Mouse (Mus musculus): ENCODE results near the gene Runx2.
A peak's percentile ranks its signal among the peaks of the same experiment; 100 is the strongest.

Runx2 gene

GRCm38 (mm10) chr17:44814508-44815175, at the start of gene Runx2:
TSS of gene Runx2 (minus strand) at chr17:44814797.
- DNase-seq (ENCODE audit: low spot score): no peak

GRCm38 (mm10) chr17:44863165-44863564, 48.6 kb upstream of the Runx2 start:
- no peak for DNase-seq (ENCODE audit: low spot score)

DNA sequence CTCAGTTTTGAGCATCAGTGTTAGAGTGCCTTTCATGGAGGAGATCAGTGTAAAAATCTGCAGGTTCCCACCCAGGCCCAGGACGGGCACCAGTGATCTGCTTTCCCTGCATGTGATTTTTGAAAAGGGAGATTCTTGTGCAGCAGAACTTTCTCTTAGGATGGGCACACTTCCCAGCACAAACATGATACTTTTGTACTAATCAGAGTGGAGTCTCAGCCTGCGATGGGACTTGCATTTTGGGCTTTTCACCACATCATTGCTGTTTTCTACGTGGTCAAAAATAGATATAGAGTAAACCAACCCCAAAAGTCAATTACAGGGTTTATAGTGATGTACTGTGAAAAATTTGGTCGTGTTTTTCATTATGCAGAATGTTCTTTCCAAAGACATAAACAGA, 27.6 kb upstream of the Runx2 start:
- no peak for DNase-seq (ENCODE audit: low spot score)

GRCm38 (mm10) chr17:44831201-44831600, 16.6 kb upstream of the Runx2 start:
- no peak for DNase-seq (ENCODE audit: low spot score)

GRCm38 (mm10) chr17:44829587-44829986, 15.0 kb upstream of the Runx2 start:
- no peak for DNase-seq (ENCODE audit: low spot score)

DNA sequence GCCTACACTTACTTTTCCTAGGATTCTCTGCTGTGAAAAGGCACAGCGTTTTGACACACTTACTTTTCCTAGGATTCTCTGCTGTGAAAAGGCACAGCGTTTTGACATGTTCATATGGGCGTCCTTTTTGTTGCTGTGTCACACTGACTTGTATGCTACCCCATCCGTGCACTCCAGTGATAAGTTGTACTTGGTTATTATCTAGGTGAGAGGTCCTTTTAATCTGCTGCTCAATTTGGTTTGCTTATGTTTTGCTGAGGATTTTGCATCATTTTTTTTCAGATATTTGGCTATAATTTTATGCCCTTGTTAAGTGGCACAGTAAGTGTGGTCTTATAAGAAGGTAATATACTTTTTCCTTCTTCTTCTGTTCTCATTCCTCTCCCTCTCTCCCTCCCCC, 13.4 kb upstream of the Runx2 start:
- no peak for DNase-seq (ENCODE audit: low spot score)

GRCm38 (mm10) chr17:44827124-44827523, 12.5 kb upstream of the Runx2 start:
- DNase-seq (ENCODE audit: low spot score): no peak

DNA sequence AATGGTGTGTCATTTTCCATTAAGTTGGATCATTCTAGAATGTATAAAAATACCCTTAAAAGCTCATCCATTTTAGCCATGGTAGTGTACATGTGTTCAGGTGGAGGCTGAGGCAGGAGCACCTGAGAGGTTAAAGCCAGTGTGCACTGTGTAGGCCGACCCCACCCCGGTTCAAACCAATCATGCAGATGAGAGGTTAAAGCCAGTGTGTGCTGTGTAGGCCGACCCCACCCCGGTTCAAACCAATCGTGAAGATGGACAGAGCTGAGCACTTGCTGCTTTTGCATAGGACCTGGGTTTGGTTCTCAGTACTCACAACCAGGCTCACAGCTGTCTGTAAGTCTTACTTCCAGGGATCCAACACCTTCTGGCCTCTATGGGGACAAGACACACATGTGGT, 7.3 kb upstream of the Runx2 start:
- no peak for DNase-seq (ENCODE audit: low spot score)

- DNase-seq (ENCODE audit: low spot score): peak; percentile 28
Observed at GRCm38 (mm10) chr17:44819816-44820215, 5.2 kb upstream of the Runx2 start.

GRCm38 (mm10) chr17:44818825-44819224, 4.2 kb upstream of the Runx2 start:
- DNase-seq (ENCODE audit: low spot score): no peak

GRCm38 (mm10) chr17:44807031-44807430, 7.6 kb downstream of the Runx2 start:
- DNase-seq (ENCODE audit: low spot score): no peak

GRCm38 (mm10) chr17:44797331-44797730, 17.3 kb downstream of the Runx2 start:
- DNase-seq (ENCODE audit: low spot score): no peak

DNA sequence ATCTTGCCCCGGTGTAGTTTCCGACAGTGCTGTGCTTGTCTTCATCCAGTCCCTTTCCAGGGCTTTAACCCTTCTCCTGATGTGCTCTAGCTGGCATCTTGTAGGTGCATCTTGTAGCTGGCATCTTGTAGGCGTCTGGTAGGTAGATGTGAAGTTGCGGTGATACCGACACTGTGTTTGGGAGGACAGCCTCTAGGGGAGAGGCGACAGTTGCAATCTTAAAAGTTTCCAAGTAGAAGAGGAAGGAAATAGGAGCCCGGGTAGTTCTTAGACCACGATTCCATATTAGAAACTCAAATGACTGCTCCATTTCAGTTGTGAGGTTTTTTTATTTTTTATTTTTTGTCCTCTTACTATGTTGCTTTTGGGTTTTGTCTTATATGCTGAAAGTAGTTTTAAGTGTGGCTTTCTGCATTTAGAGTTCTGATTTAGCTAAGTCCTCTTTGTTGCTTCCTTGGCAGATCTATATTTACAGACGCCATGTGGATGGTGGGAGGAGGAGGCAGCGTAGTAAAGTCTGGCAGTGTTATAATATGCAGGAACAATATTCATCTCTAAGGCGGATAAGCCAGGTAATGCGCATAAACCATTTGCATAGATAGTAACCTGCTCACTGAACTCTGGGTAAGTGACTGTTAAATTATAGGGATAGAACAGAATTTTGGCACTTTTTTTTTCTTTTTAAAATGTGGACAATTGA, 22.2 kb downstream of the Runx2 start:
- DNase-seq (ENCODE audit: low spot score): no peak

- DNase-seq (ENCODE audit: low spot score): no peak
Observed at GRCm38 (mm10) chr17:44788982-44789747, 25.4 kb downstream of the Runx2 start.

- no peak for DNase-seq (ENCODE audit: low spot score)
Observed at GRCm38 (mm10) chr17:44783143-44783542, 31.5 kb downstream of the Runx2 start.

DNA sequence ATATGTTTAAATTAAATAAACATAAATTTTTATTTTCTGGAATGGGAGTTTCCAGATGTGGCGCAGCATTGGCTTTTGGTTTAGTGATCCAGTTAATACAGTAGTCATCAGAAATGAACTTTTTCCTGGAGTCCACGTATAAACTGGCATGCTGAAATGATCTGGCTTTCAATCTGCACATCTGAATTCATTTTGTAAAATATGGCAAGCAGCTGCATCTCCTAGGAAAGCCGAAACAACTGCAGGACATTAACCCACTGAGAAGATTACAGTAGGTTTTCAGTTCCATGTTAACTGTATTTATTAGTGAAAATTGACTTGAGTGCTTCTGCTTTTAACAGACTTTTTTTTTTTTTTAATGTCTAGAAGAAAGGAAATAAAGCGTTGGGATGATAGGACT, 32.2 kb downstream of the Runx2 start:
- no peak for DNase-seq (ENCODE audit: low spot score)

- DNase-seq (ENCODE audit: low spot score): no peak
Observed at GRCm38 (mm10) chr17:44780353-44780752, 34.2 kb downstream of the Runx2 start.

GRCm38 (mm10) chr17:44778141-44778540, 36.5 kb downstream of the Runx2 start:
- DNase-seq (ENCODE audit: low spot score): no peak

DNA sequence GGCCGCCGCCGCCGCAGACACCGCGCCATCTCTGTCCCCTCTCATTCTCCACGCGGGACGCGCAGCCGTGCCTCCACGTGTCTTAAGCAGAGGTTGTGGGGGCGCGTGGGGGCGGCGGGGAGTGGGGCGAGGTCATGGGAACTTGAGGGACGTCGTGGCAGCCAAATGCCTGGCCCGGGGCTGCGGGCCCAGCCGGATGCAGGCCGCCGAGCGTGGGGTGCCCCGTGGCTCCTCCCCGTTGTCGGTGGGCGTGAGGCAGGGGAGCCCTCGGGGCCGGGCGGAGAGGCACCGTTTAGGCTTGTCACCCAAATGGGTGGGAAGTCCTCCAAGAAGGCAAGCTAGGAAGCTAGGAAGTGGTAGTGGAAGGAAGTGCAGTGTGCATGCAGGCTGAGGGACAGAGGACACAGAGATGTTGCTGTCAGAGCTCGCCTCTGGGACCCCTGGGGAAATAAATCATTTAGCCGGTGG, 37.2 kb downstream of the Runx2 start:
- peak; percentile 75 for DNase-seq (ENCODE audit: low spot score)

DNA sequence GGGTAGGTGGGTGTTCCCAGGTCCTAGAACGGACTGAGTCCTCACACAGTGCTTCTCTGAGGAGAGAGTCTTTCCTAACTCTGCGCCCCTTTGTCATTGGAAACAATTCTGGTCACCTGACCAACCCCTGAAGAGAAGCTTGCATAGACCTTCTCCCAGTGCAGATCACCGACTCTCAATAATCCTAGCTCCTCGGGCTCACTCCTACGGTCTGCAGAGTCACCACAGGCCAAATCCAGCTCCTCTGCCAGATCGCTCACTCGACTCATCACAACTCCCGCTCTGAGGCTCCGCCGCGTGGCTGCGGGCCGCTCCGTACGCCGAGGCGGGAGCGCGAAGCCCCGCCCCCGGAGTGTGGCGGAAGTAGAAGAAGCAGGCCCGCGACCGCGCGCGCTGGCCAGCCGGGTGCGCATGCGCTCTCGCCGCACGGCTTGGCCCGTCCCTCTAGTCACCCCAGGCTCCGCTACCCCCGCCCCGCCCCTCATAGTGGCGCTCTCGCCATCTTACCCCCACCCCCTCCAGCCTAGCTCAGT, 37.8 kb downstream of the Runx2 start, which contains the start of gene Supt3:
Gene Supt3, plus strand, starts transcription at position 415 of the 533 bp plus-strand sequence.
- DNase-seq (ENCODE audit: low spot score): peak; percentile 95

DNA sequence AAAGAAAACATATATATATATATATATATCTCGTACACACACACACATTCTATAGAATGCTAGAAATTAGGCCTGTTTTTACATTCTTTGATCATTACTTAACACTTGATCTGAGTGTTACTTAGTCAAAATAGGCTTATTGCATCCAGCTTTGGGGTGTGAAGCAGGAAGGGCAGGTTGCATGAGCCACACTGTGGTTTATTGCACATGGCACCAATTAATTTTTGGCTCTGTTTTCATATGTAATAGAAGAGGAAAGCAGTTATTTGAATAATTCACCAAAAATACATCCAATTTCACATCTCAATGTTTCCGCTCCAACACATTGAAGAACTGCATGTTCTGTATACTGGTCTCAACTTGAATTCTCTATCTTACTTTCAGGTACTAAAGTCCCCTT, 42.0 kb downstream of the Runx2 start:
- DNase-seq (ENCODE audit: low spot score): no peak

DNA sequence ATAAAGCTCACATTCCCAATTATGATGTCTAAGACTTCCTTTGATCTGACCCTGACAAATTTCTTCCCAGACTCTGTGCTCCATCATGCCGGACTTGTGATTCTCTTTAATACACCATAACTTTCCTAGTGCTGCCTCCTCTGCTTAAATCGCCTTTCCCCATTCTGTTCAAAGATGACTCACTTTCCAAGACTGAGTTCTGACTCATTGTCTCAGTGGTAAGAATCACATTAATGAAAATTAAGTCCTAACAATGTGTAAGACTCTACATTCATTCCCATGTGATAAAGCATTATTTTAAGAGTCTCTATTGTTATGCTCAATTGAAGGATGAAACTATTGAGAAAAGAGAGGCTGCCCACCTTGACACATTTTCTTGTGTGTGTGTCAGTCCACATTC, 43.7 kb downstream of the Runx2 start:
- DNase-seq (ENCODE audit: low spot score): no peak

- no peak for DNase-seq (ENCODE audit: low spot score)
Observed at GRCm38 (mm10) chr17:44768522-44768921, 46.1 kb downstream of the Runx2 start.

Measured in testis, postnatal 14 days (tissue).